Mouse (Mus musculus) cortical plate, adult 2 months (tissue): ENCODE data around the gene Hoxd1.

Experiments used
- CTCF ChIP-seq: fragments of 200-500 bp; IDR thresholded peaks from 2 replicates; pipeline ENCODE4 v1.5.1; 2011; ENCODE audit warnings: mild to moderate bottlenecking, control low read depth, low read length; ENCODE audit not compliant: insufficient read depth; ENCODE audit errors: extremely low read depth
- POLR2A ChIP-seq: fragments of 200-500 bp; IDR thresholded peaks from 2 replicates; pipeline ENCODE4 v1.6.1; 2011; ENCODE audit warnings: mild to moderate bottlenecking, low read length, control low read depth; ENCODE audit not compliant: insufficient read depth; ENCODE audit errors: extremely low read depth

- TF ChIP-seq CTCF = peak; percentile 75
- TF ChIP-seq POLR2A = no peak
Measured at GRCm38 (mm10) chr2:74715504-74716241, 47.1 kb upstream of the Hoxd1 start.
